ENCODE assay signal across 9 mouse cellular contexts in the genomic region with DNA sequence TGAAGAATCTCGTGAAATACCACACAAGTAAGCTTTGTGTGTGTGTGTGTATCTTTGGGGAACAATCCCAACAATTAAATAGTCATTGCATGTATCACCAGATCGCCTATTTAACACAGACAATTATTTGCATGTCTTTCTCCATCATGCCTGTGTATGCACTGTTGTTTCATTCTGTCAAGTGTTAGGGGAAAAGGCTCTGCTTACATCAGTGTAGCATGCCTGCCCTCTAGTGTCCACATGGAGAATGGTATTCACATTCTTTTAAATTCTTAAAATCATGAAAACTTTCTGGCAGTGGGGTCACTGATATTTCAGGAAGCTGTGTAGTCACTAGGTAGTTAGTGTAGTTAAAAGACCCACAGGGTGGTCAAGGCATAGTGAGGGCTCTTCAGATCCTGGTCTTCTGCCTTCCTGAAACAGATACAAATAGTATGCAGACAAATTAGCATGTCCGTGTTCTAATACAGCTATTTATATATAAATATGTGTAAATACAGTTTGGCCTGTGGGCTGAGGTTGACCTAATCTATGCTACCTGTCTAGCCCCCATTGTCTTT.
DNase-seq lines count a peak whose midpoint lies in the region; ATAC-seq lines count a peak whose summit lies in the region.
"Had no signal": no experiment of that assay in that cellular context is flagged by ENCODE, and none has a peak within 500 bp of the region (broad histone marks: within the 10 kb centered on the region; RNA-seq: fewer than 3 reads in every experiment).

No protein-coding gene starts in this region.

- H3K36me3 ChIP-seq in hindbrain, embryonic 14.5 days (replicated peaks; ENCODE audit: control insufficient read depth, insufficient read depth) = no peaks in the 10 kb centered on the region
- no peaks in the 10 kb centered on the region for H3K36me3 ChIP-seq in limb, embryonic 13.5 days
- H3K36me3 ChIP-seq: embryonic facial prominence, embryonic 13.5 days had no signal

- no peaks in the 10 kb centered on the region for H3K9me3 ChIP-seq in hindbrain, embryonic 14.5 days (ENCODE audit: control insufficient read depth, low read length)
- no peaks in the 10 kb centered on the region for H3K9me3 ChIP-seq in limb, embryonic 13.5 days
- H3K9me3 ChIP-seq: embryonic facial prominence, embryonic 13.5 days had no signal

- H3K9ac ChIP-seq in hindbrain, embryonic 14.5 days = peak overlapping the region; percentile 12
- H3K9ac ChIP-seq in limb, embryonic 13.5 days = no peak overlapping the region
- H3K9ac ChIP-seq: embryonic facial prominence, embryonic 13.5 days had no signal

- no peak overlapping the region for H3K4me2 ChIP-seq in hindbrain, embryonic 14.5 days (replicated peaks)
- H3K4me2 ChIP-seq in limb, embryonic 13.5 days (replicated peaks) = no peak overlapping the region
- H3K4me2 ChIP-seq: embryonic facial prominence, embryonic 13.5 days had no signal

- ATAC-seq in hindbrain, embryonic 14.5 days (ENCODE audit: low FRiP score) = peak; percentile 85
- peak; percentile 73 for ATAC-seq in limb, embryonic 13.5 days (ENCODE audit: low FRiP score, low read depth)

- no peak overlapping the region for H3K4me3 ChIP-seq in hindbrain, embryonic 14.5 days (replicated peaks; ENCODE audit: low read length)
- no peak overlapping the region for H3K4me3 ChIP-seq in limb, embryonic 13.5 days
- H3K4me3 ChIP-seq: embryonic facial prominence, embryonic 13.5 days had no signal

- WGBS in hindbrain, embryonic 14.5 days = 44% methylated on average over 3 of the region's 3 CpGs
- 49% methylated on average over 3 of the region's 3 CpGs for WGBS in limb, embryonic 13.5 days

- DNase-seq in kidney, adult 18-20 months = peak; percentile 5
- no peak for DNase-seq in kidney, adult 11 months
- peak; percentile 61 for DNase-seq in ES-CJ7 (ENCODE audit: low read depth, low spot score)
- DNase-seq in cerebellum, adult 8-10 months = peak; percentile 67
- peak; percentile 83 for DNase-seq in hindbrain, embryonic 14.5 days (ENCODE audit: low spot score)
- DNase-seq in skeletal muscle tissue, adult 2 months (ENCODE audit: low read depth, low spot score) = peak; percentile 7
- DNase-seq in spleen, postnatal 4 days (ENCODE audit: low spot score in 2 of 2) = no peak

- H3K27me3 ChIP-seq in hindbrain, embryonic 14.5 days (ENCODE audit: control insufficient read depth, insufficient read depth, low read length) = no peaks in the 10 kb centered on the region
- H3K27me3 ChIP-seq in limb, embryonic 13.5 days = no peaks in the 10 kb centered on the region
- H3K27me3 ChIP-seq: embryonic facial prominence, embryonic 13.5 days had no signal

- H3K4me1 ChIP-seq in hindbrain, embryonic 14.5 days (replicated peaks; ENCODE audit: control insufficient read depth, insufficient read depth, low read length) = 0 out of 2 replicates have a peak, but pooled peaks cover 6% of the 10 kb centered on the region
- H3K4me1 ChIP-seq in limb, embryonic 13.5 days = no peaks in the 10 kb centered on the region

- peak overlapping the region; percentile 55 for H3K27ac ChIP-seq in hindbrain, embryonic 14.5 days
- H3K27ac ChIP-seq in limb, embryonic 13.5 days = no peak overlapping the region
- H3K27ac ChIP-seq: embryonic facial prominence, embryonic 13.5 days had no signal

Comparison
In these comparisons a context has a peak if more than half of its experiments do, and no peak if none do; other contexts are left out.
1. DNase-seq: peak in kidney, adult 18-20 months (single experiment), ES-CJ7 (single experiment), cerebellum, adult 8-10 months (single experiment), hindbrain, embryonic 14.5 days (single experiment) and skeletal muscle tissue, adult 2 months (single experiment); none in kidney, adult 11 months (single experiment) and spleen, postnatal 4 days (0 of 2).